Mouse (Mus musculus): ENCODE measurements around the gene Hoxb6.

The Hoxb6 gene

GRCm38 (mm10) chr11:96291681-96292564 is at the start of gene Hoxb6:
Hoxb6 (plus strand) TSS chr11:96292476.
- no peak for DNase-seq

DNA sequence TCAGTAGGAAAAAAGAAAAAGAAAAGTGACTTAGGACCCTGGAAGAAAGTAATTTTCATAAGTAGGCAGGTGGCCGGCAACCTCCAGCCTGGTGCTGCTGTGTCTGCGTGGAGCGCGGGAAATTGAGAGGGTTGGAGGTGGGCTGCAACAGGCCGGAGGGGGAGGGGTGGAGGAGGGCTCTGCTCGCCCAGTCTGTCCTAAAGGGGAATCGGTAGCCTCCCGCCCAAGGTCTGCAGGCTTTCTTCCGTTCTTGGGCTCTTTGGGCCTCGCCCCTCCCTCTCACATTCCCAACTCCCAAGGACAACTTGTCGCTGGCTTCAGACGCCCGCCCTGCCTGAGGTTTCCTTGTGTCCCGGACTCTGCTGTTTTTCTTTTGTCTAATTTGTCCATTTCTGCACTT is 41.4 kb upstream of the Hoxb6 start:
- no peak for DNase-seq

DNA sequence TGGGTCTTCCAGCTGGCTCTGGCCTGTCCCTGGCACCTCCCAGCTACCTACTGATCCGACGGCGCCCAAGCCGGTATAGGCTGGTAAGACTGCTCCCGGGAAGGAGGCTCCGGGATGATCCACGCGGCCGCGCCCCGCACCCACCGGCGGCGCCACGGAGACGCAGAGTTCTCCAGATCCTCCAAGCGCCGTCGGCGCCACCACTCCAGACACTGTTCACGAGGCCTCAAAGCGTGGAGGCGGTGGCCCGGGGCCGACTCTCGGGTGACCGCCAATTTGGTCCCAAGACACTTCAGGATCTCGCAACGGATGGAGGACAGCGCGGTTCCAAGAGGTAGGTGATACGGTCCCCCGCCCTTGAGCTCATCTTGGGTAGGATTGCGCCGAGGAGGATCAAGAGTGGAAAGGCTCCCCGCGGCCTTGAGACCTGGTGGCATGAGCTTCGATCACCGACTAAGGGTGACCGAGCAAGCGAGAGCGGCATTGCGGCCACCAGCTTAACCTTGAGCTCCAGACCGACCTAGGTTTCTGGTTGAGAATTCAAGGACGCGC is 40.7 kb upstream of the Hoxb6 start:
- no peak for DNase-seq

DNA sequence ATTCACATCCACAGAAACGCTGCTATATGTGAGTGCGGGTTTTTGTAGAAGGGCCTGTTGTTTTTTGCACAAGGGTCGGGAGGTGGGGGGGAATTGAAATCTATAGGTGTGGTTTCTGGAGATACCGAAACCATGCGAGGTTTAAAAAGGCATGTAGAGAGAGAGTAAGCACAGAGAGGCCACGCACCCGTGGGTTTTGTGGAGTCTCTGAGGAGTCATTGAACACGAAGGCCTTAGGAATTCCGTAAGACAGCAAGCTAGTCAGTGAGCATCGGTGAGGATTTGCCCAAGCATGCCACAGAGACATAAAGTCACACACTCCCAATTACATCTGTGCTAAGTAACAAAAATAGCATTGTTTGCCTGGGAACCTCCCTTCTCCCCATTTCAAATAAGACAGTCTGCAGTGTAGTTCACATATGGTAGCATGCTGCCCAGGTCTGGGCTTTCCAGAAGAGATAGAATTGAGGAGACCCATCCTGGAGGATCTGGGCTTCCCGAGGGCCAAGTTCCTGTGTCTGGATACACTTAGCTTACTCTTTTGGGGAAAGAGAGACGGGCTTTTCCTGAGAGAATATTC is 39.6 kb upstream of the Hoxb6 start:
- DNase-seq, result no peak

- DNase-seq, result no peak
These were observed 38.1 kb upstream of the Hoxb6 start for GRCm38 (mm10) chr11:96254221-96254620.

GRCm38 (mm10) chr11:96255111-96255995 is 36.9 kb upstream of the Hoxb6 start:
- no peak for DNase-seq

DNA sequence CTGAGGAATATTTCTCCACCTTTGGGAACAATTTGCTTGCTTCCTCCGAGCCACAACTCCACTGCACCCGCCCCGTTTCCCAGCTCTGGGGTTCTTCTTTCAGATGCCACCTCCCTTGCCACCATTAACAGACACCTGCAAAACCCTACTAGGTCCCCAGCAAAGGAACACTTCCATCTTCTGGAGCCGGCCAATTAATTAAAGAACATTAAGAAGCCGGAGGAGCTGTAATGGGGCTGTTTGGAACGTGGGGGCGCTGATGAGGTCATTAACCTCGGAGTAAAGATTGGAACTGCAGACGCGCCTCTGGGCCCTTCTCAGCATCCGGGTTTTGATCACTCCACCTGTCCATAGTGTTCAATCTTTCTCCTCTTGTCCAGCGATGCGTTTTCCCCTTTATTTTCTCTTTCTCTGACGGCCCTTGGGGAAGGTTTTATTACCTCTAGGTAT is 36.3 kb upstream of the Hoxb6 start:
- no peak for DNase-seq

- no peak for DNase-seq
These were observed 35.1 kb upstream of the Hoxb6 start for GRCm38 (mm10) chr11:96257141-96257540.

DNA sequence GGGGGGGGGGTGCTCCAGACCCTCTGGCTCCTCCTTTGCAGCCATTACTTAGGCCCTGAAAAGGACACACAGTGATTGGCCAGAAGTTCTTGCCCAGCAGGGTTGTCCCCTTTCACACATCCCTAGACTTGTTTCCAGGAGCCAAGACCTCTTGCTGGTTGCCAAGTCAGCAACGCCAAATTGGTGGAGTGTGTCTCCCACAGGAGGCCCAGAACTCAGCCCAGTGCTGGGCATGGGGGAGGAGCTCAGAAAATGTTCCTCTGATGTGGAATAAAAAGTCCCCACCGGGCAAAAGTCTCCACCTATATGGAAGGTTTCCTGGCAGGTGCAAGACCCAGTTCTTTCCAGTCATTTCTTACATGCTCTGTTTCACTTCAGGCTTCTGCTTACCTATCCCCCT is 33.2 kb upstream of the Hoxb6 start:
- no peak for DNase-seq

DNA sequence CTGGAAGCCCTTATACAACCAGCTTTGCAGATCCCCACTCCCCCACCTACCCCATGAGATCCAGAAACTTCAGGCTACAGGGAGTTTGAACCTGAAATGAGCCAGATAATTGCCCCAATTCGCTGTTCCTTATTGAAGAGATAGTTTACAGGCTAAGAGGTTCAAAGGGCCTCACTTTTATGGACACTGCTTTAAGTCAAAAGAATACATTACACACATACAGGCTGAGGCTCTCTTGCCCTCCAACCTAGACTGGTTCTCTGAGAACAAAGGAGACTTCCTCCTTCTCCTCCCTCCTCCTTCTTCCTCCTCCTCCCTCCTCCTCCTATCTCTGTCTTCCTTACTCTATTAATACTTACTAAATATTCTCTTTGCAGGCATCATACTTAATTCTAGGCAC is 32.8 kb upstream of the Hoxb6 start:
- DNase-seq, result no peak

GRCm38 (mm10) chr11:96260310-96260970 is 31.8 kb upstream of the Hoxb6 start:
- DNase-seq, result no peak

DNA sequence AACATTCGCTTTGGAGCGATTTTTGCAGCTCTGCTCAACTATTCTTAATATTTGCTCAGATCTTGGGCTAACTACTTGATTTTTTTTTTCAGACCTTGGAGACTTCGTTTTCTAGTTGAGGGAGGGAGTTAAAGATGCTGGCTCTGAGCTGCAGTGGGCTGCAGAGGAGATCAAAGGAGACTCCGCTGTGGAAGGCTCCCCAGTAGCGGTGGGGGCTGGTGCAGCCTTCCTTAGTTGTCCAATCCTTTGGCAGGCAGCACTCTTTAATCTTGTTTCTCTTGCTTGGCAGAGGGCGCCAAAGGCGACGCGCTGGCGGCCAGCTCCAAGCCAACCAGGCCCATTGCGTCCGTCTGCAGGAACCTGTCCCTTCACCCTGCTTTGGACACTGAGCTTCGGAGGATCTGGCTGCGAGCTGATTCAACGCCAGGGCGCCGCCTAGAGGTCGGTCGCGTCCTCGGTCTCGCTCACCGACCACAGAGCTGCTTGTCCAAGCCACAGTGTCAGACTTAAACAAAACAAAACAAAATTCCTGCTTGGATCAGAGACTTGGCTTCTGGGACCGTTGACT is 30.9 kb upstream of the Hoxb6 start:
- no peak for DNase-seq

- DNase-seq, result no peak
These were observed 29.9 kb upstream of the Hoxb6 start for GRCm38 (mm10) chr11:96262262-96262830.

- DNase-seq, result no peak
These were observed 28.5 kb upstream of the Hoxb6 start for GRCm38 (mm10) chr11:96263636-96264389.

DNA sequence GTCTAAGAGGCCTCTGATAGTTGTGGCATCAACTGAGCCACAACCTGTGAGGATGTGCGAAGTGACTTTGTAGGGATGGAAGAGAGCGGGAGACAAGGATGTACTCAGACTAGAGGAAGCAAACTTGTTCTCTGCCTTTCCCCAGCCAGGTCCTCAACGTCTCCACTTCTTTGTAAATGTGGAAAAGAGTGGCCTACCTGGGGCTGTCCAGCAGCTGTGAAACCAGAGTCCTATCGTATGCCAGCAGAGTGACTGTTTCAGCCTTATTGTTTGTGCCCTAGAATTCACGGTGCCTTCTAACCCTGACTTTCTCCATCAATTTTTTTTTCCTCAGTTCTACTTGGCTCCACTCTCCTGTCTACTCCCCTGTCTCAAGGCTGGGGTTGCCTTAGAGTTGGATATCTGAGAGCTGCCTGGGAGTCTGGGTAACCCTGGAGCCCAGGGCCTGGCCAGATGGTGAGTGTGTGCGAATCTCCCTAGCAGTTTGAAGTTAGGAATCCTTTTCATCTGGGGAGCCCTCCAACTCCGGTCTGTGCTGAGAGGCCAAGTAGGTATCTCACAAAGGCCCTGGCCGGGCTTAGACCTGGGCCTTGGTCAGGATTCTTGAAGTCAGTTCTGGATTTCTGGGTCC is 27.8 kb upstream of the Hoxb6 start:
- no peak for DNase-seq

GRCm38 (mm10) chr11:96265954-96266353 is 26.3 kb upstream of the Hoxb6 start:
- DNase-seq, result no peak

- no peak for DNase-seq
These were observed 25.0 kb upstream of the Hoxb6 start for GRCm38 (mm10) chr11:96267021-96267920.

- DNase-seq, result no peak
These were observed 24.1 kb upstream of the Hoxb6 start for GRCm38 (mm10) chr11:96268031-96268745.

- no peak for DNase-seq
These were observed 22.4 kb upstream of the Hoxb6 start for GRCm38 (mm10) chr11:96269869-96270268.
